Mouse (Mus musculus) neural tube, embryonic 14.5 days (tissue): Measurements from ENCODE around the gene D5Ertd579e. TPM values are rescaled to one million over a fixed set of nuclear protein-coding genes. Genes with fewer than 3 reads are reported as not detected.

Source experiments
- ATAC-seq: fragments of 200-750 bp; cut with Nextera tagmentation; 2 replicates; pipeline ENCODE4 v1.8.0; 2017; ENCODE audit warnings: low read depth, mild to moderate bottlenecking, moderate TSS enrichment, moderate library complexity
- H3K27ac ChIP-seq: fragments of 300-500 bp; sonication (generic); 2 replicates; pipeline ENCODE4 v1.5.1; 2014; ENCODE audit warnings: low read depth, mild to moderate bottlenecking, control low read depth, low read length, moderate library complexity, mixed read lengths
- H3K27me3 ChIP-seq: fragments of 300-500 bp; sonication (generic); 2 replicates; pipeline ENCODE4 v1.6.1; 2014; ENCODE audit warnings: low read length; ENCODE audit not compliant: control insufficient read depth, insufficient read depth
- H3K36me3 ChIP-seq: fragments of 300-500 bp; sonication (generic); 2 replicates; pipeline ENCODE4 v1.6.1; 2014; ENCODE audit warnings: low read length, mixed read lengths; ENCODE audit not compliant: control insufficient read depth, insufficient read depth
- H3K4me1 ChIP-seq: fragments of 300-500 bp; sonication (generic); 2 replicates; pipeline ENCODE4 v1.6.1; 2014; ENCODE audit warnings: low read length; ENCODE audit not compliant: control insufficient read depth, insufficient read depth
- H3K4me2 ChIP-seq: fragments of 300-500 bp; sonication (generic); 2 replicates; pipeline ENCODE4 v1.6.1; 2014; ENCODE audit warnings: mild to moderate bottlenecking, low read depth, low read length, control low read depth
- H3K4me3 ChIP-seq: fragments of 300-500 bp; sonication (generic); 2 replicates; pipeline ENCODE4 v1.5.1; 2014; ENCODE audit warnings: low read depth, low read length, control low read depth, mixed read lengths
- H3K9ac ChIP-seq: fragments of 300-500 bp; sonication (generic); replicated peaks from 2 replicates; pipeline ENCODE4 v1.6.1; 2014; ENCODE audit warnings: low read depth, mild to moderate bottlenecking, control low read depth, low read length, mixed read lengths
- H3K9me3 ChIP-seq: fragments of 300-500 bp; sonication (generic); 2 replicates; pipeline ENCODE4 v1.6.1; 2016; ENCODE audit warnings: low read length; ENCODE audit not compliant: control insufficient read depth
- WGBS: fragments of 180-500 bp; shearing (Covaris S2); extraction: QIAGEN DNeasy Blood & Tissue Kit; methylation state at CpG from one replicate; pipeline ENCODE4 v1.1.7; 2014; 5-methylcytosine and 5-hydroxymethylcytosine counted together
- polyA plus RNA-seq: library from polyadenylated mRNA; unstranded; fragments of >200 nt; fragmentation: Nextera tagmentation; extraction: Ambion mirVana; gene quantifications from 2 replicates; pipeline ENCODE4 v1.2.1, GENCODE M21; 2014

Gene D5Ertd579e
- polyA plus RNA-seq, 1 experiment from 2014 or later, result 46.8 TPM

- H3K36me3 ChIP-seq, result no peaks in the 10 kb centered on the region
- no peak overlapping the region for H3K27ac ChIP-seq
- peaks cover 10% of the 10 kb centered on the region; the same call in 1 of the 2 replicates for H3K4me1 ChIP-seq
- no peaks in the 10 kb centered on the region for H3K27me3 ChIP-seq
- no peaks in the 10 kb centered on the region for H3K9me3 ChIP-seq
- ATAC-seq, result no peak
- 77% methylated on average over 3 of the region's 3 CpGs for WGBS
- H3K4me2 ChIP-seq, result no peak overlapping the region
- H3K9ac ChIP-seq, result no peak overlapping the region
- H3K4me3 ChIP-seq, result no peak overlapping the region
These were observed 19.0 kb upstream of the D5Ertd579e start for GRCm38 (mm10) chr5:36714832-36715231.

- H3K9ac ChIP-seq, result no peak overlapping the region
- H3K9me3 ChIP-seq, result no peaks in the 10 kb centered on the region
- no peak overlapping the region for H3K4me2 ChIP-seq
- H3K4me1 ChIP-seq, result peaks cover 10% of the 10 kb centered on the region; the same call in 1 of the 2 replicates
- no peak overlapping the region for H3K4me3 ChIP-seq
- no peaks in the 10 kb centered on the region for H3K27me3 ChIP-seq
- ATAC-seq, result no peak
- WGBS, result 87% methylated on average over 6 of the region's 6 CpGs
- no peaks in the 10 kb centered on the region for H3K36me3 ChIP-seq
- H3K27ac ChIP-seq, result no peak overlapping the region
These were observed 17.9 kb upstream of the D5Ertd579e start for GRCm38 (mm10) chr5:36713693-36714092.

DNA sequence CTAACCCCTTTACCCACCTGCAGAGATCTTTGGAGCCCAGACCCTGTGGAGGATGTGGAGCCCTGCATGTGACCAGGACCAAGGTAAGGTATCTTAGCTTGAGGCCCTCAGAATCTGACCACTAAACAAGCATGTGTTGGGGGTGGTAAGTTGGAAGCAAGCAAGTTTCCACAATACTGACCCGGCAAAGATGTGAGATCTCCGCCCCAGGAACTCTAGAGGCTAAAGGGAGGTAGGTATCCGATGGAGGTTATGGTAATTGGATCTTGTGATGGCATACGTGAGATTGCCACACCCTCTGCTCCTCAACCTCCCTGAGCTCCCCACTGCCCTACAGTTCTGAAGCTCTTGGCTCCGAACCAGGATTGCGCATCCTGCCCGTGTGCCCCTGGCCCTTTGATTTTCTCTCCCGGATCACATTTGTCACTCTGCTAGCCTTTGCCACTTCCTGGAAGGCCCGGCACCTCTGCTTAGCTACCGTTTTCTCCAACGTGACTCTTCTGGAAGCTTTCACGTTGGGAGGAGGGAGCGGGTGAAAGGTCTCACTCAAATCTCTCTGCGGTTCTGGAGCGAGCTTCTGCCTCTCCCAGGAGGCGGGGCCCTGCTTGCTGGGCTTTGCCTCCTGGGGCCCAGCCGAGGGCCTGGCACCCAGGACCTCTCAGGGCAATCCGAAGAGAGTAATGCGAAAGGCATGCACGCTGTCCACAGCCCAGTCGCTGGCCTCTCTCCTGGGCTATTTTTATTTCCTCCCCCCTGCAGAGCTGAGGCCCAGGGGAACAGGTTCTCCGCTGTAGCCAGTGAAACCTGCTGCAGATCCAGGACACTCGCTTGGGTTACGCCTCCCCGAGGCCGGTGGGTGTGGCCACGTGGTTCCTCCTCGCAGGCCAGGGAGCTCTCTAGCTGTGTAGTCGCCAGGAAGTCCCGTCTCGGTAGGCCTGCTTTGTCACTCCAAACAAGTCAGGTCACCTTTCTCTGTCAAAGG lies 17.0 kb upstream of the D5Ertd579e start:
- no peak overlapping the region for H3K27ac ChIP-seq
- H3K4me3 ChIP-seq, result no peak overlapping the region
- WGBS, result 9% methylated on average over 31 of the region's 31 CpGs
- no peak; the same call in 1 of the 2 replicates for ATAC-seq
- H3K4me1 ChIP-seq, result peaks cover 10% of the 10 kb centered on the region; the same call in 1 of the 2 replicates
- H3K4me2 ChIP-seq, result peak overlapping the region; percentile 40; the same call in 1 of the 2 replicates
- H3K9me3 ChIP-seq, result no peaks in the 10 kb centered on the region
- H3K27me3 ChIP-seq, result no peaks in the 10 kb centered on the region
- no peaks in the 10 kb centered on the region for H3K36me3 ChIP-seq
- peak overlapping the region; percentile 37 for H3K9ac ChIP-seq

DNA sequence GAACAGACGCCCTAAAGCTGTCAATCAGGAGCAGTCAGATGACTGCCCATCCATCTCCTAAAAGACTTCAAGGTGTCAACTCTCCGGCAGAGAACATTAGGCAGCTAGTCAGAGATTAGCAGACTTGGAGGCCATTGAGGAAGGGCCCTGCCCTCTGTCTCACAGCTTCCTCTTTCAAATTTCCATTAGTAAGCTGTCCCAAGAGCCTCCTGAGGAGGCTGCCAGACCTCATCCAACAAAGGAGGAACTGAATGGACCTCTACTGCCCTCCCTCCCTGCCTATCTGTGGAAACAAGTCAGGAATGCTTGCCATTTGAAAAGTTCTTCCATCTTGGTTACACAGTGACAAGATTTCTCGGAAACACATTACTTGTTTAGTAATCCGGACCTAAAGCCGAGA lies 16.0 kb upstream of the D5Ertd579e start:
- peaks cover 10% of the 10 kb centered on the region; the same call in 1 of the 2 replicates for H3K4me1 ChIP-seq
- H3K36me3 ChIP-seq, result no peaks in the 10 kb centered on the region
- ATAC-seq, result no peak
- no peak overlapping the region for H3K9ac ChIP-seq
- H3K9me3 ChIP-seq, result no peaks in the 10 kb centered on the region
- H3K27me3 ChIP-seq, result no peaks in the 10 kb centered on the region
- no peak overlapping the region for H3K4me2 ChIP-seq
- no peak overlapping the region for H3K27ac ChIP-seq
- H3K4me3 ChIP-seq, result no peak overlapping the region
- 51% methylated on average over 5 of the region's 5 CpGs for WGBS

DNA sequence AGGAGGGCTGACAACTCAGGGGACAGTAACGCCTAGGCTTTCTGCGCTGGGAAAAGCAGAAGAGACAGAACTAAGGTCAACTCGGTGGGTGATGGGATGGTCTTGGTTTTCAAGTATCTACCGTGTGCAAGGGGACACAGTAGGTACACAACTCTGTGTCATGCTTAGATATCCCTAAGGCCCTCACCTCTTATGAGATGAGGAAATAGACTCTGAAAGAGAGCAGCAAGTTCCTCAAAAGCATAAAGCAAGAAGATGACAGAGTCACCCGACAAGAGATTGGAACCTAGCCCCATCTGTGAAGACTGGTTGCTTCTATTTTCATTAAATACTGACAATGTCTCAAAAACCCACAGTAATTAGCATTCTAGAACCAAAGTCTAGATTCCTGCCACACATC lies 10.0 kb upstream of the D5Ertd579e start:
- no peak overlapping the region for H3K9ac ChIP-seq
- no peaks in the 10 kb centered on the region for H3K36me3 ChIP-seq
- H3K4me1 ChIP-seq, result no peaks in the 10 kb centered on the region
- no peaks in the 10 kb centered on the region for H3K27me3 ChIP-seq
- no peak overlapping the region for H3K4me2 ChIP-seq
- H3K27ac ChIP-seq, result no peak overlapping the region
- no peaks in the 10 kb centered on the region for H3K9me3 ChIP-seq
- 87% methylated on average over 5 of the region's 5 CpGs for WGBS
- H3K4me3 ChIP-seq, result no peak overlapping the region
- ATAC-seq, result no peak

DNA sequence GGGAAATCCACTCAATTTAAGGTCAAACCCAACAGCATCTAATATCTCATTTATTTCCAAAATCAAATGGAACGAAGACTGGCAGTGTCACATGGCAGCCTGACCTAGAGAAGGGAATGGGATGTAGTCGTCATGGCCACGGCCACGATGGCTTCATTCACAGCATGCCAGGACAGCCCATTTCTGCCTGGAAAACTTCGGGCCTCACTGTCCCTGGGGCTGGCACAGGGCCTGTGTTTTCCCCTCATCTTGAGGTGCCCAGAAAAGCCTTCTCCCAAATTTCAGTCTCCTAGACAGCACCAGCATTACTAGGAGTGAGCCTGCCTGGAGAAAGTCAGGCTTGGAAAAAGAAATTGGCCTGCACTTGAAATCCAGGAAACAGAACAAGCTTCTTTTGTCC lies 9.6 kb upstream of the D5Ertd579e start:
- no peak for ATAC-seq
- no peak overlapping the region for H3K4me3 ChIP-seq
- H3K4me1 ChIP-seq, result no peaks in the 10 kb centered on the region
- no peaks in the 10 kb centered on the region for H3K9me3 ChIP-seq
- 87% methylated on average over 5 of the region's 5 CpGs for WGBS
- no peak overlapping the region for H3K9ac ChIP-seq
- H3K36me3 ChIP-seq, result no peaks in the 10 kb centered on the region
- no peak overlapping the region for H3K4me2 ChIP-seq
- H3K27me3 ChIP-seq, result no peaks in the 10 kb centered on the region
- H3K27ac ChIP-seq, result no peak overlapping the region

DNA sequence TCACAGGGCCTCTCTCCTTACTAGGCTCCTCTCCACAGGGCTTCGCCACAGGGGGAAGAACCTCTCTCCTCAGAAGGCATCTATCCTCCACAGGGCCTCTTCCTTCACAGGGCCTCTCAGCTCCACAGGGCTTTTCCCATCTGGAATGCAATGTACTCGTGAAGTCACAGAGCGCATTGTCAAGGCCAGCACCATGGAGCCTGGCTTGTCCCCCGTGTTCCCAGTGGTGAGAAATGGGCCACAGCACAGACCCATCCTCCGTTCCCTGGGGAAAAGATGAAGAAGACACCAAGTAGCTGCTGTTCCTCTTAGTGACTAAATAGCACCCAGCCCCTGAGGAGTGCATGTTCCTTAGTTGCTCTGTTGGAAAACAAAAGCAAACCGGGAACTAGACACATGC lies 8.9 kb upstream of the D5Ertd579e start:
- Histone ChIP-seq H3K36me3 (no peaks in the 10 kb centered on the region), H3K27me3 (no peaks in the 10 kb centered on the region), H3K27ac (no peak overlapping the region), H3K4me3 (no peak overlapping the region), H3K4me1 (no peaks in the 10 kb centered on the region), H3K9me3 (no peaks in the 10 kb centered on the region), H3K9ac (no peak overlapping the region), H3K4me2 (no peak overlapping the region)
- ATAC-seq, result no peak
- 75% methylated on average over 6 of the region's 6 CpGs for WGBS

DNA sequence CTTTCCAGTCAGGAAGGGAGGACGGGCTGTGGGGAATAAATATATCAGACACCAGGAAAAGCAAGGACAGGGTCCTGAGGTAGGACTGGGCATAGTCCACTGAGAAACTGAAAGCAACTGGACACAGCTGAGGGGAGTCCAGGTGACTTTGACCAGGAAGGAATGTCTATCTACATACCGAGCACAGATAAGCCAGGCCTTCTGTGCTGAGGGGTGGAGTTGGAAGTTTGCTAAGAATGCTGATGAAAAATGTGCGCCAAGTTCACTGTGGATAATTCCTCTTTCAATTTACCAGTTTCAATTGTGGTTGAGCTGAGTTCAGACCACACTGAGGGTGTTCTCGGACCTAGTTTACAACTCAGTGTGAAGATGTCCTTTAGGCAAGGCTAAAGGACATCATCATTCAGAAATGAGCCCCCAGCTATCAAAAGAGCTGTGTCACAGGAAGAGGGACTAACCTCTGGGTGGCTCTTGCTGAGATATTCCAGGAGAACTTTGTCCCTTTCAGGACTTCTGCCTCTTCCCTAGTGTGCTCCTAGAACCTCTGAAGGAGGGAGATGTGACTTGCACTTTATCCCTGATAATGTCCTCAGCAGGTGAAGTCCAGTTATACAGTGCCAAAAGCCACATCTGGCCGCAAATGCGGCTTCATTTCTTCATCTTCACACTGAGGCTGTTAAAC lies 5.3 kb upstream of the D5Ertd579e start:
- no peak overlapping the region for H3K4me2 ChIP-seq
- H3K9ac ChIP-seq, result no peak overlapping the region
- no peaks in the 10 kb centered on the region for H3K27me3 ChIP-seq
- no peaks in the 10 kb centered on the region for H3K9me3 ChIP-seq
- 80% methylated on average over 6 of the region's 6 CpGs for WGBS
- no peak for ATAC-seq
- no peak overlapping the region for H3K4me3 ChIP-seq
- H3K27ac ChIP-seq, result no peak overlapping the region
- no peaks in the 10 kb centered on the region for H3K36me3 ChIP-seq
- no peaks in the 10 kb centered on the region for H3K4me1 ChIP-seq

GRCm38 (mm10) chr5:36698689-36699088 lies 2.9 kb upstream of the D5Ertd579e start:
- no peak for ATAC-seq
- Histone ChIP-seq H3K27ac (no peak overlapping the region), H3K9ac (no peak overlapping the region), H3K36me3 (no peaks in the 10 kb centered on the region), H3K27me3 (no peaks in the 10 kb centered on the region), H3K4me2 (no peak overlapping the region), H3K4me3 (no peak overlapping the region), H3K9me3 (no peaks in the 10 kb centered on the region), H3K4me1 (peaks cover 5% of the 10 kb centered on the region; the same call in 1 of the 2 replicates)
- WGBS, result 75% methylated on average over 5 of the region's 5 CpGs
